Mouse (Mus musculus) urinary bladder, postnatal 14 days (tissue): ENCODE results near the gene Aadac.

ENCODE experiments used
- DNase-seq: peaks from one replicate; pipeline ENCODE4 v3.0.0; 2021; ENCODE audit warnings: low spot score

Gene Aadac

GRCm38 (mm10) chr3:60025417-60025816 is at the start of gene Aadac:
Gene Aadac, plus strand, starts transcription at chr3:60025717.
- no peak for DNase-seq

GRCm38 (mm10) chr3:60003622-60004021 is 21.9 kb upstream of the Aadac start:
- DNase-seq = no peak

- DNase-seq = no peak
Observed at GRCm38 (mm10) chr3:60006443-60006842, 19.1 kb upstream of the Aadac start, which contains the start of gene Aadacl2. Gene Aadacl2, plus strand, starts transcription at chr3:60006743.

- no peak for DNase-seq
Observed at GRCm38 (mm10) chr3:60031511-60031910, 6.0 kb downstream of the Aadac start.

GRCm38 (mm10) chr3:60046221-60046913 is 20.9 kb downstream of the Aadac start:
- DNase-seq = no peak

GRCm38 (mm10) chr3:60053231-60053927 is 27.9 kb downstream of the Aadac start:
- DNase-seq = peak; percentile 14

GRCm38 (mm10) chr3:60053931-60054330 is 28.4 kb downstream of the Aadac start:
- no peak for DNase-seq

- DNase-seq = no peak
Observed at GRCm38 (mm10) chr3:60056451-60056850, 30.9 kb downstream of the Aadac start.

GRCm38 (mm10) chr3:60057070-60057808 is 31.7 kb downstream of the Aadac start:
- no peak for DNase-seq

GRCm38 (mm10) chr3:60057809-60058082 is 32.2 kb downstream of the Aadac start:
- DNase-seq = no peak

- DNase-seq = peak; percentile 10
Observed at GRCm38 (mm10) chr3:60078883-60079415, 53.4 kb downstream of the Aadac start.

- no peak for DNase-seq
Observed at GRCm38 (mm10) chr3:60080572-60080971, 55.1 kb downstream of the Aadac start.

- no peak for DNase-seq
Observed at GRCm38 (mm10) chr3:60081648-60082047, 56.1 kb downstream of the Aadac start, which contains the start of gene Sucnr1. Gene Sucnr1, plus strand, starts transcription at chr3:60081869.

- DNase-seq = no peak
Observed at GRCm38 (mm10) chr3:60082746-60083145, 57.2 kb downstream of the Aadac start.

- no peak for DNase-seq
Observed at GRCm38 (mm10) chr3:60085729-60086128, 60.2 kb downstream of the Aadac start.
